In genomic region chr16:49941031-49941430, GRCm38 (mm10) we compare ENCODE assay signal across 19 mouse cellular contexts.
"Had no signal": no experiment of that assay in that cellular context is flagged by ENCODE, and none has a peak within 500 bp of the region (broad histone marks: within the 10 kb centered on the region; RNA-seq: fewer than 3 reads in every experiment).

No protein-coding gene starts in this region.

- H3K4me3 ChIP-seq: kidney, embryonic 15.5 days; left cerebral cortex, adult 2 months; limb, embryonic 12.5 days; liver, embryonic 12.5 days; liver, embryonic 15.5 days; lung, embryonic 15.5 days; megakaryocyte, embryonic 14.5 days had no signal

- ATAC-seq: liver, embryonic 12.5 days had no signal

- H3K27ac ChIP-seq: kidney, embryonic 15.5 days; left cerebral cortex, adult 2 months; limb, embryonic 12.5 days; liver, embryonic 12.5 days; liver, embryonic 15.5 days; lung, embryonic 15.5 days had no signal

- H3K4me2 ChIP-seq: kidney, embryonic 15.5 days; limb, embryonic 12.5 days; liver, embryonic 12.5 days; liver, embryonic 15.5 days; lung, embryonic 15.5 days; midbrain, embryonic 11.5 days had no signal

- H3K9me3 ChIP-seq: kidney, embryonic 15.5 days; liver, embryonic 12.5 days; liver, embryonic 15.5 days; lung, embryonic 15.5 days had no signal

- H3K9ac ChIP-seq: kidney, embryonic 15.5 days; limb, embryonic 12.5 days; liver, embryonic 12.5 days; liver, embryonic 15.5 days; lung, embryonic 15.5 days had no signal

- DNase-seq: kidney, postnatal 10 days; kidney, postnatal 36 days; layer of hippocampus, postnatal 36 days; liver; lung, adult 18-20 months; lung, postnatal 10 days; lung, postnatal 36 days; midbrain, embryonic 14.5 days; thymus, adult 18-20 months; thymus, postnatal 14 days; thymus, postnatal 4 days had no signal

- H3K36me3 ChIP-seq: kidney, embryonic 15.5 days; limb, embryonic 12.5 days; liver, embryonic 12.5 days; liver, embryonic 15.5 days; lung, embryonic 15.5 days had no signal

- H3K4me1 ChIP-seq: liver, embryonic 12.5 days had no signal

- H3K27me3 ChIP-seq: kidney, embryonic 15.5 days; limb, embryonic 12.5 days; liver, embryonic 12.5 days; liver, embryonic 15.5 days; lung, embryonic 15.5 days; megakaryocyte, embryonic 14.5 days had no signal
